Mouse (Mus musculus) myocyte (in vitro differentiated cells): ENCODE measurements around the gene Mta2.

Source experiments
- CEBPB ChIP-seq: IDR thresholded peaks from 2 replicates; pipeline ENCODE4 v1.6.1; 2011; ENCODE audit warnings: mild to moderate bottlenecking, moderate library complexity; ENCODE audit not compliant: poor library complexity, insufficient read depth, severe bottlenecking
- E2F4 ChIP-seq: IDR thresholded peaks from one replicate; pipeline ENCODE4 v1.6.1; 2011; ENCODE audit warnings: mild to moderate bottlenecking, control low read depth, moderate library complexity; ENCODE audit not compliant: insufficient read depth
- MAX ChIP-seq: IDR thresholded peaks from one replicate; pipeline ENCODE4 v1.6.1; 2011; ENCODE audit warnings: low read depth, mild to moderate bottlenecking, control low read depth
- POLR2A ChIP-seq: IDR thresholded peaks from one replicate; pipeline ENCODE4 v1.6.1; 2011; ENCODE audit warnings: low read depth, mild to moderate bottlenecking, control low read depth, moderate library complexity; ENCODE audit not compliant: insufficient read length
- SRF ChIP-seq: IDR thresholded peaks from one replicate; pipeline ENCODE4 v1.6.1; 2011; ENCODE audit warnings: low read depth; ENCODE audit not compliant: control insufficient read depth, insufficient read length
- TCF12 ChIP-seq: IDR thresholded peaks from one replicate; pipeline ENCODE4 v1.6.1; 2011; ENCODE audit warnings: mild to moderate bottlenecking, control low read depth; ENCODE audit not compliant: poor library complexity, insufficient read depth, severe bottlenecking
- TCF3 ChIP-seq: IDR thresholded peaks from one replicate; pipeline ENCODE4 v1.6.1; 2011; ENCODE audit warnings: low read depth, control low read depth; ENCODE audit not compliant: insufficient read length
- USF1 ChIP-seq: IDR thresholded peaks from one replicate; pipeline ENCODE4 v1.6.1; 2011; ENCODE audit warnings: low read depth, mild to moderate bottlenecking, control low read depth, moderate library complexity

DNA sequence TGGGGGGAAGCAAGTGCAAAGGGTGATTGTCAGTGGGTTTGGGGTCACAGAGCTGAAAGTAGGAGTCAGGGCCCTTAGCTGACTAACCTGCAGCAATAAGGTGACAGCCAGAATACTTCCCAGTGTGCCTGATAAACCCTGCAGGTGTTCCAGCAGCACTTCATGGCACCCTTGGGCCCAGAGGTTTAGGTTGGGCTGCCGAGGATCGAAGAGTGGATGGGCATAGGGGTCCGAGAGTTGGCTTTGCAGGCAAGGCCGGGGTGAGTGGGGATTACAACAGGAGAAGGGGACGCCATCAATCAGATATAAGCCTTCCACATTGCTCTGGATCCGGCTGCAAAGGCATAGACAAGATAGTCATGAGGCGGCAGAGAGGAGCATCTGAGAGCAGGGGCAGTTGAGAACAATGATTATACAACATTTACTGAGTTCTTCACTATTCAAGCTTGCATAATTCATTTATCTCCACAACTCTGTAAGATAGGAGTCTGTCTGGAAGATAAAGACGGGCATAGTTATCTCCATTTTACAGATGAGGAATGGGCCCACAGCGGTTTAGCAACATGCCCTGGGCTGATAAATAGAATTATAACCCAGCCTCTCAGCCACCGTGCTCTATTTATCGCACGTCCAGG lies 13.7 kb upstream of the Mta2 start:
- TF ChIP-seq CEBPB: no peak
- TF ChIP-seq TCF12: no peak
- no peak for TF ChIP-seq MAX
- no peak for TF ChIP-seq POLR2A
- no peak for TF ChIP-seq TCF3
- no peak for TF ChIP-seq USF1
- no peak for TF ChIP-seq E2F4
- TF ChIP-seq SRF: no peak
